Mouse (Mus musculus) liver, adult 2 months (tissue): Measurements from ENCODE around the gene Galntl6.

Experiments
- CTCF ChIP-seq: fragments of 200-500 bp; IDR thresholded peaks from 2 replicates; pipeline ENCODE4 v1.5.1; 2011; ENCODE audit warnings: low read depth, low read length, control low read depth
- POLR2A ChIP-seq: fragments of 200-500 bp; IDR thresholded peaks from 2 replicates; pipeline ENCODE4 v1.6.1; 2011; ENCODE audit warnings: low read length, control low read depth; ENCODE audit not compliant: insufficient read depth; ENCODE audit errors: extremely low read depth

GRCm38 (mm10) chr8:58575346-58575745 lies 337.1 kb downstream of the Galntl6 start:
- TF ChIP-seq CTCF: no peak
- TF ChIP-seq POLR2A: no peak
